In the genomic region with DNA sequence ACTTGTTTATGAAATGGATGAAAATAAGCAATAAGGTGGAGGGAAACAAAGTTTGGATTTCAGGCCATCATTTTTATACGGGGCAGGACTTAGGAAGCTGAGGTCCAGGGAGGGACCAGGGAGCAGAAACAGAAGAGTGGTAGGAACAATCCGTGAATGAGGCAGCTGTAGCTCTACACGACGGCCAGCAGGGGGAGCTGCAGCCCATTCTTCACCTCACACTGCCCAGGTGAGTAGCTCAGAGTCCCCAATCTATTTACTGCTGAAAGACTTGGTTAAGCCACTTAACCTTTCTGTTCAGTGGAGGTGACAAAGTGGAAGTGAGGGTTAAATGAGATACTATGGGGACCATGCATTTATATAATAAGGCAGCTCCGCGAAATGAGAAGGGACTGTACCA, we compare ENCODE assay signal across 8 mouse cellular contexts.
DNase-seq lines count a peak whose midpoint lies in the region; ATAC-seq and TF ChIP-seq lines count a peak whose summit lies in the region.

No protein-coding gene starts in this region.

- H3K9ac ChIP-seq in midbrain, embryonic 15.5 days = no peak overlapping the region
- H3K9ac ChIP-seq in forebrain, postnatal 0 days = no peak overlapping the region
- no peak overlapping the region for H3K9ac ChIP-seq in hindbrain, postnatal 0 days (replicated peaks; ENCODE audit: low read length)
- no peak overlapping the region for H3K9ac ChIP-seq in midbrain, embryonic 16.5 days (ENCODE audit: low read depth, low read length)

- no peaks in the 10 kb centered on the region for H3K4me1 ChIP-seq in midbrain, embryonic 10.5 days
- no peaks in the 10 kb centered on the region for H3K4me1 ChIP-seq in midbrain, embryonic 15.5 days
- no peaks in the 10 kb centered on the region for H3K4me1 ChIP-seq in forebrain, postnatal 0 days (ENCODE audit: insufficient read depth)
- no peaks in the 10 kb centered on the region for H3K4me1 ChIP-seq in hindbrain, postnatal 0 days (ENCODE audit: insufficient read depth, low read length)
- H3K4me1 ChIP-seq in midbrain, embryonic 16.5 days (ENCODE audit: control insufficient read depth, insufficient read depth, low read length) = no peaks in the 10 kb centered on the region

- H3K9me3 ChIP-seq in midbrain, embryonic 10.5 days (replicated peaks) = no peaks in the 10 kb centered on the region
- no peaks in the 10 kb centered on the region for H3K9me3 ChIP-seq in midbrain, embryonic 15.5 days
- no peaks in the 10 kb centered on the region for H3K9me3 ChIP-seq in forebrain, postnatal 0 days (ENCODE audit: low read length)
- H3K9me3 ChIP-seq in hindbrain, postnatal 0 days (ENCODE audit: low read length) = no peaks in the 10 kb centered on the region
- H3K9me3 ChIP-seq in midbrain, embryonic 16.5 days (replicated peaks; ENCODE audit: control insufficient read depth, low read length, poor library complexity, severe bottlenecking) = no peaks in the 10 kb centered on the region

- H3K4me2 ChIP-seq in midbrain, embryonic 15.5 days = no peak overlapping the region
- no peak overlapping the region for H3K4me2 ChIP-seq in forebrain, postnatal 0 days (ENCODE audit: low read depth)
- H3K4me2 ChIP-seq in hindbrain, postnatal 0 days (ENCODE audit: low read depth, low read length) = no peak overlapping the region
- no peak overlapping the region for H3K4me2 ChIP-seq in midbrain, embryonic 16.5 days (ENCODE audit: low read length)

- no peaks in the 10 kb centered on the region for H3K27me3 ChIP-seq in midbrain, embryonic 10.5 days (ENCODE audit: low read depth, poor library complexity, severe bottlenecking)
- no peaks in the 10 kb centered on the region for H3K27me3 ChIP-seq in midbrain, embryonic 15.5 days (replicated peaks)
- no peaks in the 10 kb centered on the region for H3K27me3 ChIP-seq in forebrain, postnatal 0 days (ENCODE audit: insufficient read depth, low read length)
- no peaks in the 10 kb centered on the region for H3K27me3 ChIP-seq in hindbrain, postnatal 0 days (ENCODE audit: insufficient read depth, low read length)
- no peaks in the 10 kb centered on the region for H3K27me3 ChIP-seq in midbrain, embryonic 16.5 days (ENCODE audit: control insufficient read depth, insufficient read depth, low read depth, low read length)

- no peaks in the 10 kb centered on the region for H3K36me3 ChIP-seq in midbrain, embryonic 10.5 days
- no peaks in the 10 kb centered on the region for H3K36me3 ChIP-seq in midbrain, embryonic 15.5 days (replicated peaks)
- no peaks in the 10 kb centered on the region for H3K36me3 ChIP-seq in forebrain, postnatal 0 days (ENCODE audit: insufficient read depth)
- H3K36me3 ChIP-seq in hindbrain, postnatal 0 days (ENCODE audit: insufficient read depth, low read length) = no peaks in the 10 kb centered on the region
- H3K36me3 ChIP-seq in midbrain, embryonic 16.5 days (ENCODE audit: control insufficient read depth, insufficient read depth, low read length) = no peaks in the 10 kb centered on the region

- peak; percentile 91 for TF ChIP-seq CTCF in forebrain, postnatal 0 days (IDR thresholded peaks at IDR 0.05; ENCODE audit: low read depth)
- peak; percentile 94 for TF ChIP-seq CTCF in hindbrain, postnatal 0 days (IDR thresholded peaks at IDR 0.05; ENCODE audit: low read depth)

- ATAC-seq in midbrain, embryonic 15.5 days (replicated peaks) = no peak
- peak; percentile 60 for ATAC-seq in forebrain, postnatal 0 days
- ATAC-seq in hindbrain, postnatal 0 days = peak; percentile 71; the same call in 1 of the 2 replicates
- 0 out of 2 replicates have a peak, but pooled peaks have one; percentile 54 for ATAC-seq in midbrain, embryonic 16.5 days

- H3K27ac ChIP-seq in midbrain, embryonic 10.5 days (replicated peaks) = no peak overlapping the region
- H3K27ac ChIP-seq in midbrain, embryonic 15.5 days = no peak overlapping the region
- H3K27ac ChIP-seq in forebrain, postnatal 0 days (ENCODE audit: low read depth, low read length) = no peak overlapping the region
- no peak overlapping the region for H3K27ac ChIP-seq in hindbrain, postnatal 0 days
- H3K27ac ChIP-seq in midbrain, embryonic 16.5 days (ENCODE audit: low read length) = no peak overlapping the region

- peak; percentile 61 for DNase-seq in midbrain, embryonic 10.5 days (ENCODE audit: low spot score)
- peak; percentile 73 to 84 for DNase-seq in cerebellum, adult 18-20 months
- peak; percentile 77 for DNase-seq in forebrain, postnatal 0 days
- peak; percentile 80 for DNase-seq in hindbrain, postnatal 0 days (ENCODE audit: low spot score)
- DNase-seq in left cerebral cortex, postnatal 14 days (ENCODE audit: low spot score in 2 of 2) = peak; percentile 25 to 55
- peak; percentile 33 to 84 for DNase-seq in spleen, postnatal 4 days (ENCODE audit: low spot score in 2 of 2)

- WGBS in midbrain, embryonic 10.5 days = 31% methylated on average over 6 of the region's 6 CpGs
- WGBS in midbrain, embryonic 15.5 days = 34% methylated on average over 6 of the region's 6 CpGs
- WGBS in forebrain, postnatal 0 days = 31% methylated on average over 6 of the region's 6 CpGs
- 31% methylated on average over 6 of the region's 6 CpGs for WGBS in hindbrain, postnatal 0 days
- WGBS in midbrain, embryonic 16.5 days = 38% methylated on average over 6 of the region's 6 CpGs

- no peak overlapping the region for H3K4me3 ChIP-seq in midbrain, embryonic 10.5 days
- H3K4me3 ChIP-seq in midbrain, embryonic 15.5 days = no peak overlapping the region
- H3K4me3 ChIP-seq in forebrain, postnatal 0 days (ENCODE audit: low read depth, low read length) = no peak overlapping the region
- no peak overlapping the region for H3K4me3 ChIP-seq in hindbrain, postnatal 0 days (ENCODE audit: low read length)
- H3K4me3 ChIP-seq in midbrain, embryonic 16.5 days (ENCODE audit: low read depth, low read length) = no peak overlapping the region

- intact Hi-C loops in left cerebral cortex, postnatal 14 days (cut with DNase I) = loop anchor here (1.0 kb wide), 1 partner anchor 636 kb away; no protein-coding TSS in a partner anchor
